Mouse (Mus musculus): ENCODE data around the gene Acoxl.
A peak's percentile ranks its signal among the peaks of the same experiment; 100 is the strongest.

Acoxl gene

DNA sequence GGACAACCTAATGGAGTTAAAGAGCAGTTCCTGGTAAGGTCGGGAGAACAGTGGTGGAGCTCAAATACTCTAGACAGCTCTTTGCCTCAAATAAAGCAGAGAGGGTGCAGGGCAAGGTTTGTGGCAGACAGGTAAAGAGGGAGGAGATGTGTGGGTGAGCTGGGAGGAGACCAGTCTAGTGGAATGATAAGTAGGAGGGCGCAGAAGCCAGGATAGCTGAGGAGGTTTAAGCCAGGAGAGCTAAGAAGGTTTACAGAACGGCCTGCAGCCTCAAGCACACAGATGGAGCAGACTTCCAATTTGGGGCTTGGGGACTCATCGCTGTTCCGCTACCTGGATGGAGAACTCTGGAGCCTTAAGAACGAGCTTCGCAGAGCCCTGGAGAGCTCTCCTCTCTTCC is at the start of gene Acoxl:
Gene Acoxl (plus strand): TSS at position 301 of the 400 bp plus-strand sequence.
- no peak for DNase-seq

DNA sequence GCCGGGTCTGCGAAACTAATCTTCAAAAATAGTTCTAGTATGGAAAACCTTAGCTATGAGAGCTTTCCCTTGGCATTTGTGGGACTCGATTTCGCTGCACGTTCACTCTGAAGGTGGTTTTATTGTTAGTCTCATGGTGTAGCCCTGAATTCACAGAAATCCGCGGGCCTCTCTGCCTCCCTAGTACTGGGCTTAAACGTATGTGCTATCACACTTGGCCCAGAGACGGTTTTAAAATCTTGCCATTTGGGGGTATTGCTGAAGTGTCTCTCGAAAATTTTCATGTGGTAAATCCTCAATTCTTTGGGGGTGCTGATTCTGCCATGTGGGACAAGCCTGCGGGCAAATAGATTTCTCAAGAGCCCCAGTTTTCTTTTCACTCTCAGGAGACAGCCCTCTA is 49.5 kb upstream of the Acoxl start:
- DNase-seq = no peak

DNA sequence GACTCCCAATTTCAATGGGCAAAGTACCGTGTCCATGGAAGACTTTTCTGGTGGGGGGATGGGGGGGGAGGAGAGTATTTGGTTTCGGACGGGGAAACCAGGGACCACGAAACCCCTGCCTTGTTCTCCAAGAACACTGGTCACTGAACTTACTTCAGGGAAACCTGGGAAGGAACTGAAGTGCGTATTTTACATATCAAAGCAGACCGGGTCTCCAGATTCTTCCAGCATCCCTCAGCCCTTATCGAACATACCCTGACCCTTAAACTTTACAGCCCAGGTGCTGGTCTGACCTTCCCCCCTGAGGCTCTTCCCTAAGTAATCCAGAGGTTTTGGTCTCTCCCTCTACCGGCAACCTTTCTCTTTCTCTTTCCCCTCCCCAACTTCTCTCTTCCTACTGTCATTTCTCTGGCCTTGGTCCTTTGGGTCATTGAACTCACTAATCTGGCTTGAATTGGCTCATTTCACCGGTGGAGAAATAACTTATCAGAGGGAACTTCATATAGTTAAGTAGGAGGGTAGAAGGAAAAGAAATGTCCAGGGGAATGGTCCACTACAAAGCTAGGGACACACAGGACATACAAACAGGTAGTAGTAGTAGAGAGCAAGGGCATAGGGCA is 48.9 kb upstream of the Acoxl start:
- no peak for DNase-seq

- peak; percentile 88 for DNase-seq
Observed at GRCm38 (mm10) chr2:127791919-127792603, 46.6 kb upstream of the Acoxl start, which contains the start of gene Mtln. Gene Mtln (minus strand): TSS chr2:127792488.

DNA sequence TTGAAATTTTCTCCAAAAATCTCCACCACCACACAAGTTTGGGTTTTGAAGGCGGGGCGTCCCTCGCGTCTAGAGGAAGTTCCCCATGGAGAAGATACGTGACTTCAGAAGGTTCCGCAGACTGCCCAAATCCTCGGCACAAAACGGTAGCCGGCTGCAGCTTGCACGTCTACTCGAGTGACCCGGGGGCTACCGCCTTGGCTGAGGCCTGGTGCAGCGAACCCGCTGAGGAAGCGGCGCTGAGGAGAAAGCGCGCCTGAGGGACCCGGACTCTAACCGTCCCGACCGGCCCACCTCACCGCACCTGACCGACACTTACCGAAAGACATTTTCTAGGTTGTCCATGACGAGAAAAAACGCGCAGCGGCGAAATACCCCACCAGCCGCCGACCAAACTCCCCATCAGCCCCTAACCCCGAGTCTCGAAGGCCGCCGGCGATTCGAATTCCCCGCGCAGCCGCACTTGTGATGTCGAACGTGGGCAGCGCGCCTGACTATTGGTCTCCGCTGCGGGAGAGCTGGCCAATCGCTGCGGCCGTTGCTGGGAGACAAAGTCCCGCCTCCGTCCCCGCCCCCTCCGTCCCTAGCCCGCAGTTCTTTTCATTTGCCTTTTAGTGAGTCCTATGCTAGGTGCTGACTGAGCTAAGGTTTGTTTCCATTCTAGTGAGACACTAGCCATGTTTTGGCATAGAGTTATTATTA is 7.1 kb upstream of the Acoxl start, which contains the start of gene Bub1:
Gene Bub1 (minus strand): TSS at position 465 of the 702 bp plus-strand sequence.
- DNase-seq = peak; percentile 90

DNA sequence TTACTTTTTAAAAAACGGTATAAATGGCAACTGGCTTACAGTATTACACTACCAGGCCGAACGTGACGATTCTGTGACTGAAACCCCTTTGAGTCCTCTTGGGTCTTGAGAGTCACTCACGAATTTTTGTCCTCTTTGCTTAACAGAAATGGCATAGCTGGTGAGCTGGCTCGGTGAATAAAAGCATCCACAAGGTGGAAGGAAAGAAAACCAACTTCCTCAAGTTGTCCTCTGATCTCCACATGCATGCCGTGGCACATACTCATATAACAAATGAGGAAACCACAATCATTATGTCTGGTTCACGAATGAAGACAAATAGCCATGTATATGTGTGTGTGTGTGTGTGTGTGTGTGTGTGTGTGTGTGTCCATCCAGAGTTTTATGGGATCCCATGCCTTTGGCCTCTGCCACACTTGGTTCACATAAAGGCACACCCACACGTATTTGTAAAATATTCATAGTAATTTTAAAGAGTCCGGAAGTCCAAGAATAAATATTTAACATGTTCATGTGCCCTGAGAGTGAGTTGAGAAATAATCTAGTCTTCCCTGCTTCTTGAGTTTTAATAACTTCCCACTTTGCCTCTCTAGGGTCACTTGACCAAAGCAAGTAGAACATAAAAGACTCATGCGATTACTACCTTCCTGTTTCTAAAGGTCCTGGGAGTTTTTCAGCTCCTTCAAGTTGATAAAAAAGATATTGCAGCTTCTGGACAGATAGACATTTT is 6.4 kb upstream of the Acoxl start:
- DNase-seq = no peak

DNA sequence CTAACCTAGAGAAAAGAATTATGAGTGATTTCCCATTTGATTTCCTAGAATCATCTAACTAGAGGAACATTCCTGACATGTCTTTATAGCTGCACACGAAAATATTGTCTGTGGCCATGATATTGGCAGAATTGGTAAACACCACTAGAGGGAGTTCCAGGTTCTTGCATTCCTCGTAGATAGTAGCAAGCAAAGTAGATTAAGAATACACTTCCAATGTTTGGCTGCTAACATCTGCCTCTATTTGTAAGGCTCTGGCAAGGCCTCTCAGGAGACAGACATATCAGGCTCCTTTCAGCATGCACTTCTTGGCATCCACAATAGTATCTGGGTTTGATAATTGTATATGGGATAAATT is 5.9 kb upstream of the Acoxl start:
- DNase-seq = no peak

DNA sequence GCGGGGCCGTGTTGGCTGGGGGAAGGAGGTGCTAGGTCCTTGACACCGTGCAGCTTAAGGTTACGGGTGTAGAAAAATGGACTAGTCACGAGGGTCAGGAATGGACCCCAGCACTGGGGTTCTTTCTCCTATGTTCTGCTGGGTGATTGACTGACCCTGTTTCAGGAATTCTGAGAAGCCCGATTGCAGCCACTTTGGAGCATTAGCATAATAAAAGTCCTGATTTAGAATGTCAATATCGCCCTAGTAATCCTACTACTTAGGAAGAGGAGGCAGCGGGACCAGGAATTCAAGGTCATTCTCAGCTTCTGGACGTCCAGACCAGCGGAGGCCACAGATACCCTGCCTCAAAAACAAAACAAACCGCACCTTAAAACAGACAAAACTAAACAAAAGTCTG is 749 bp downstream of the Acoxl start:
- no peak for DNase-seq

DNA sequence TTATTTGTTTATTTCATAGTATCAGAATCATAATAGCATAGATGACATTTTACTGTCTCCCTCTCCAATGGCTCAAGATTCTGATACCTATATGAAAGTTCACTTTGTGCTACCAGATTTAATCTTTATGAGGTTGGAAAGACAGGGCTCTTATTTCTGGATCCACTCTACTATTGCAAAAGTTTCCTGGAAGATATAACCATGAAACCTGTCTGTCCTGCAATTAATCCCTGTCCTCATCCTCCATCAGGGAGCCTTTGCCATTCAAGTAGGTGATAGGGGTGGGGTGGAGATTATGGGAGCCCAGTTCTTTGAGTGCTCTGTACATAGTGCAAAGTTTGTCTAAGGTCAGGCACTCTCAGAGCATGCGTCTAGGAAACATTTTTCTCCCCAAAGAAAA is 2.7 kb downstream of the Acoxl start:
- no peak for DNase-seq

GRCm38 (mm10) chr2:127842421-127842820 is 3.7 kb downstream of the Acoxl start:
- no peak for DNase-seq

DNA sequence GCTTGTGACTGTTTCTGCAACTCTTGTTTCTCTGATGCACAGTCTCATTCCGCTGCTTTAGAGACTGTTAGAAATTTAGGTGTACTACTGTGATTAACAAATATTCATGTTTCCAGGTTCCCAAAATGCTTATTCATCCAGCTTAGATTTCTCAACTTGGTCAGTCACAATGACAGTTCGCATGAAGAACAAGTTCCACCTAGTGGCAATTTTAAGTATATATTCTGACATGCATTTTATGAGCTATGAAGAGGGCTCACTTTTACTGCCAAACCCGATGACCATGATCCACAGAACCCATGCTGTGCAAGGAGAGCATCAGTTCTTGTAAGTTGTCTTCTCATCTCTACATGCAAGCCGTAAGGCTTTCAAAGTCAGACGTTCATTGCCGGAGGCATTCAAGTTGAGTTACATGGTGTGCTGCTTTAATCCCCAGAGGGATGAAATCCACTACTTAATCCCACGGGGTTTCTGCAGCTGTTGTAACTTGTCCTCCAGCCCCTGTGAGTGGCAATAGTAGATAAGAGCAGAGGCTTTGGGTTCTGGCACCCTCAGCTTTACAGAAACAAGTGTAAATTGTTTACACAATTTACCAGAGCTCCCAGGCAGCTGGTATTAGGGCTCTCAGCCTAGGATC is 6.8 kb downstream of the Acoxl start:
- no peak for DNase-seq

- DNase-seq = no peak
Observed at GRCm38 (mm10) chr2:127846008-127846407, 7.3 kb downstream of the Acoxl start.

DNA sequence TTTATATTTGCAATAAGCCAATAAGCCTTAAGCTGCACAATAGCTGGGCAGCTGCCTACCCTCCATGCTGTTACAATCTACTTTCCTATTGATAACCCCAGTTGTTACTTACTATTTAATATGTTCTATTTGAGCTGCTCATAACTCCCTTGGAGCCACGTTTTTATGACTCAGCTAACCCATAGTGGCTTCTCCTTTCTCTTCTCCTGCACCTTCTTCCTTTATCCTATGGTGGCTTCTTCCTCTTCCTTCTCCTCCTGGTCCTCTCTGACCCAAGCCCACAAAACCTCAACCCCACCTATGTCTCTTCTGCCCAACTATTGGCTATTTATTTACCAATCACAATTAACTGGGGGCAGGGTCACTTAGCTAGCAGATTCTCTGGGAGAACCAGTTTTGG is 7.9 kb downstream of the Acoxl start:
- no peak for DNase-seq

- DNase-seq = no peak
Observed at GRCm38 (mm10) chr2:127850371-127850770, 11.7 kb downstream of the Acoxl start.

- peak; percentile 93 for DNase-seq
Observed at GRCm38 (mm10) chr2:127854332-127854991, 15.8 kb downstream of the Acoxl start.

DNA sequence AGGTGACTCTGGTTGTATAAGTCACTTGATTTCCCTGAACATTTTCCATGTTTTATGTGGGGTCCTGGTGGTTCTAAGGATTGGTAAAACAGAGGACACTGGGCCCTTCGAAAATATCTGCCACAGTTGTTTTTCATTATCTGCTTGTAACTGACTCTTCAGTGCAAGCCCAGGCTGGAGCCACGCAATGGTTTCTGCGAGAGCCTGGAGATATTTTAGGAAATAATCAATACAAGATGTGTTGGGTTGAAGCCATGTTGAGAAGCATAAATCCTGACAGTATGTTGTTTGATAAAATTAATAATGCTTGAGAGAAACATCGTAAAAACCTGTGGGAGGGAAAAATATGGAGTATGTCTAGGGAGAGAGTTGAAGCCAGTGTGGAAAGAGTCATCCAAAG is 25.7 kb downstream of the Acoxl start:
- no peak for DNase-seq

- DNase-seq = no peak
Observed at GRCm38 (mm10) chr2:127881063-127881462, 42.4 kb downstream of the Acoxl start.

- DNase-seq = peak; percentile 45
Observed at GRCm38 (mm10) chr2:127889432-127889831, 50.8 kb downstream of the Acoxl start.

- no peak for DNase-seq
Observed at GRCm38 (mm10) chr2:127889979-127890378, 51.3 kb downstream of the Acoxl start.

- peak; percentile 4 for DNase-seq
Observed at GRCm38 (mm10) chr2:127890526-127890925, 51.9 kb downstream of the Acoxl start.

GRCm38 (mm10) chr2:127891056-127891455 is 52.4 kb downstream of the Acoxl start:
- no peak for DNase-seq

DNA sequence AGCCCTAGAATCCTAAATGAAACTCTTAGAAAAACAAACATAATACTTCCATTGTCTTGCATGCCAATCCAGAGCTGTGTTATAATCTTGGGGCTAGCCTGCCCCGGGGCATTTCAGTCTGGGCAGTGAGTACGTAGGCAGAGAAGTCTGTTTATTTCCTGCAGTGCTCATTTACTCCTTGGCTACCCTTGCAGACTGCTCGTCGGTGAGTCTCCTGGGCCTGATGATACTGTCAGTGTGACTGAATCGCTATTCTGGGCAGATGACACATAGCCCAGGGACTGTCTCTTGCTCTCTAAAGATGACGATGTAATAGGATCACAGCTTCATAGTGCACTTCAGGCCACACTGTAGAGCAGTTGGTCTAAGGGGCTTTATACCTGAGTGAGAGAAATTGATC is 56.2 kb downstream of the Acoxl start:
- no peak for DNase-seq
